Mouse (Mus musculus) heart, postnatal 0 days (tissue): ENCODE measurements around the gene Nubpl. TPM values are rescaled to one million over a fixed set of nuclear protein-coding genes. Genes with fewer than 3 reads are reported as not detected.

ENCODE experiments used
- ATAC-seq: fragments of 200-750 bp; cut with Nextera tagmentation; 2 replicates; pipeline ENCODE4 v1.8.0; 2017; ENCODE audit warnings: low read depth, moderate number of reproducible peaks, moderate library complexity; ENCODE audit not compliant: insufficient read depth
- DNase-seq: peaks from one replicate; pipeline ENCODE4 v3.0.0-alpha.2; 2016; ENCODE audit warnings: low spot score
- H3K27ac ChIP-seq: fragments of 300-500 bp; sonication (generic); 2 replicates; pipeline ENCODE4 v1.5.1; 2014; ENCODE audit warnings: low read depth, mild to moderate bottlenecking
- H3K27me3 ChIP-seq: fragments of 300-500 bp; sonication (generic); 2 replicates; pipeline ENCODE4 v1.6.1; 2014; ENCODE audit warnings: low read length, mixed read lengths; ENCODE audit not compliant: control insufficient read depth, insufficient read depth
- H3K36me3 ChIP-seq: fragments of 300-500 bp; sonication (generic); replicated peaks from 2 replicates; pipeline ENCODE4 v1.6.1; 2014; ENCODE audit warnings: low read length, mixed read lengths; ENCODE audit not compliant: control insufficient read depth, insufficient read depth
- H3K4me1 ChIP-seq: fragments of 300-500 bp; sonication (generic); 2 replicates; pipeline ENCODE4 v1.6.1; 2014; ENCODE audit warnings: antibody characterized with exemption; ENCODE audit not compliant: control insufficient read depth, insufficient read depth
- H3K4me2 ChIP-seq: fragments of 300-500 bp; sonication (generic); 2 replicates; pipeline ENCODE4 v1.6.1; 2014; ENCODE audit warnings: low read depth, mild to moderate bottlenecking, low read length, moderate library complexity
- H3K4me3 ChIP-seq: fragments of 300-500 bp; sonication (generic); 2 replicates; pipeline ENCODE4 v1.5.1; 2014; ENCODE audit warnings: low read depth, low read length
- H3K9ac ChIP-seq: fragments of 300-500 bp; sonication (generic); replicated peaks from 2 replicates; pipeline ENCODE4 v1.6.1; 2014; ENCODE audit warnings: low read depth, low read length, mixed read lengths
- H3K9me3 ChIP-seq: fragments of 300-500 bp; sonication (generic); replicated peaks from 2 replicates; pipeline ENCODE4 v1.6.1; 2016; ENCODE audit warnings: low read length; ENCODE audit not compliant: control insufficient read depth
- CTCF ChIP-seq: IDR thresholded peaks from 2 replicates; pipeline ENCODE4 v1.5.1; 2016; ENCODE audit warnings: antibody characterized with exemption, control low read depth, low read depth
- EP300 ChIP-seq: IDR thresholded peaks from 2 replicates; pipeline ENCODE4 v1.6.1; 2016; ENCODE audit warnings: antibody characterized with exemption, low read depth
- whole genome bisulfite sequencing: fragments of 180-500 bp; shearing (Covaris S2); extraction: QIAGEN DNeasy Blood & Tissue Kit; methylation state at CpG from one replicate; pipeline ENCODE4 v1.1.7; 2014; 5-methylcytosine and 5-hydroxymethylcytosine counted together
- polyA plus RNA-seq: library from polyadenylated mRNA; unstranded; fragments of >200 nt; fragmentation: Nextera tagmentation; extraction: Ambion mirVana; gene quantifications from 2 replicates; pipeline ENCODE4 v1.2.1, GENCODE M21; 2015
- total RNA-seq: library from RNA; depleted of rRNA; stranded (reverse); fragments of >200 nt; gene quantifications from 2 replicates; pipeline ENCODE4 v1.2.3, GENCODE M21; 2014; ENCODE audit warnings: low replicate concordance

Nubpl gene
- total and polyA plus RNA-seq, 2 experiments from 2014 or later: 9.0 to 9.9 TPM

DNA sequence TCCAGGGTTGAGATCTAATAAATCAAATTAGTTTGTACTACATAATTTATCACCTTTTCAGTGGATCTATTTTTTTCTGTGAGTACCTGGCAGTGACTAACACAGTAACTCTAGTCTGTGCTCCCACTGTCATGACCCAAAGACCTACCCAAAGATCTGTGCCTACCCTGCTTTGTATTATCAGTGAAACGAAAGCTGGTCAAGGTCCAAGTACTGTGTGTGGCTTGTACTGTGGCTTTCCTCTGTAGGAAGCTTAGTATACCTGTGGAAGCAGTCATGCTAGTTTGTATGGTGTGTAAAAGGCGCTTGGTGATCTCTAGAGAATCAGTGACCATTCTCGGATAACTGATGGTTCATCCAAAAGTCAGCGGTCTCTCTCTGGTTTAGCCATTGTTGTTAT lies 57.4 kb downstream of the Nubpl start:
- WGBS: 90% methylated on average over 4 of the region's 4 CpGs
- no peak for DNase-seq
- H3K9me3 ChIP-seq: no peaks in the 10 kb centered on the region
- H3K9ac ChIP-seq: no peak overlapping the region
- H3K4me1 ChIP-seq: no peaks in the 10 kb centered on the region
- no peak for ATAC-seq
- no peak overlapping the region for H3K27ac ChIP-seq
- no peak overlapping the region for H3K4me2 ChIP-seq
- TF ChIP-seq EP300 (no peak), CTCF (no peak)
- H3K4me3 ChIP-seq: no peak overlapping the region
- no peaks in the 10 kb centered on the region for H3K27me3 ChIP-seq
- no peaks in the 10 kb centered on the region for H3K36me3 ChIP-seq

DNA sequence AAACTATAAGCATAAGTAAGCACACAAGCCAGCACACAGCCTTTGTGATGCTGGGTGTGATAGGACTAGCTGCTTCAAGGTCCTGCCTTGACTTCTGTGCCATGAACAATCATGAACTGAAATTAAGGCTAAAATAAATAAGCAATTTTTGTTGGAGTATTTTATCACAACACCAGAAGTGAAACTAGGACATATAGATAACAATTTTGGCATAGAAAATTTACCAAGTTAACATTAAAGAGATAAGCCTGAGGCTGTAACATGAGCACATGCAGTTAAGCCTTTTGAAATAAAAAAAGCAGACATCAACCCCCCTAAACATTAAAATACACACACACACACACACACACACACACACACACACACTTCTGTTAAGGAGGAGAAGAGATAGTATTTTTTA lies 66.9 kb downstream of the Nubpl start:
- no peak overlapping the region for H3K9ac ChIP-seq
- no peak overlapping the region for H3K4me3 ChIP-seq
- no peaks in the 10 kb centered on the region for H3K27me3 ChIP-seq
- no peaks in the 10 kb centered on the region for H3K9me3 ChIP-seq
- DNase-seq (no peak), ATAC-seq (no peak)
- no peaks in the 10 kb centered on the region for H3K36me3 ChIP-seq
- no peaks in the 10 kb centered on the region for H3K4me1 ChIP-seq
- no peak overlapping the region for H3K4me2 ChIP-seq
- TF ChIP-seq EP300 (no peak), CTCF (no peak)
- H3K27ac ChIP-seq: no peak overlapping the region

- 36% methylated on average over 1 of the region's 1 CpGs for WGBS
- no peak overlapping the region for H3K4me3 ChIP-seq
- peaks cover 8% of the 10 kb centered on the region; the same call in 1 of the 2 replicates for H3K4me1 ChIP-seq
- no peak overlapping the region for H3K9ac ChIP-seq
- H3K4me2 ChIP-seq: no peak overlapping the region
- no peaks in the 10 kb centered on the region for H3K9me3 ChIP-seq
- H3K27me3 ChIP-seq: no peaks in the 10 kb centered on the region
- ATAC-seq (peak; percentile 57), DNase-seq (peak; percentile 12)
- H3K27ac ChIP-seq: peak overlapping the region; percentile 48
- TF ChIP-seq EP300: no peak
- H3K36me3 ChIP-seq: no peaks in the 10 kb centered on the region
Observed at GRCm38 (mm10) chr12:52186205-52186793, 88.8 kb downstream of the Nubpl start.

DNA sequence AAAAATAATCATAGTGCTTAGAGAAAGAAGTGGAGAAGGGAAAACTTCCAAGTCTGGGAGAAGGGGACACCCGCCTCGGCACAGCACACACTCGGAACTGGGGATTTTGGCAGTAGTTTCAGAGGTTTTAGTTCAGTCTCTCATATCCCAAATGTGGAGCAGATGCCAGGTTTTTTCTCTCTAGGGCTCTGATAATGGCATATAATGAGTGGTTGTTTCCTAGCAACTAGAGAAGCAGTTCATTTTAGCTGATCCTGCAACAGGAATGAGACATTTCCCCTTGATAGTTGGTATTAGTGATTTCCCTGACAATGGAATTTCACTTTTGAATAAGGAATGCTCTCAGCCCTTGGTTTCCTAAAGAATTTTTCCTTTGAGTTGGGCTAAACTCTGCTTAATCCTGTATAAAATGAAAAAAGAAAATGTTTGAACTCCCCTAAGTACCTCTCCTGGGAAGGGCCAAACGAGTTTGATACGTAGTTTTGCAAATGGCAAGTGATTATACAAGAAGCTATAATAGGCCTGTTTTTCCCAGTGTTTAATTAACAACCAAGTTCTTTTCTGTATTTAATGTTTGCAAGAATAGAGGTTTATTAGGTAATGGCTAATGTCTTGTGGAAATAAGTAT lies 89.5 kb downstream of the Nubpl start:
- DNase-seq (peak; percentile 5), ATAC-seq (no peak)
- Histone ChIP-seq H3K4me1 (peaks cover 8% of the 10 kb centered on the region; the same call in 1 of the 2 replicates), H3K27ac (no peak overlapping the region), H3K27me3 (no peaks in the 10 kb centered on the region), H3K9me3 (no peaks in the 10 kb centered on the region), H3K4me3 (no peak overlapping the region), H3K9ac (no peak overlapping the region), H3K4me2 (no peak overlapping the region), H3K36me3 (no peaks in the 10 kb centered on the region)
- TF ChIP-seq CTCF: no peak
- TF ChIP-seq EP300: no peak
- 59% methylated on average over 5 of the region's 5 CpGs for WGBS

- Histone ChIP-seq H3K27me3 (no peaks in the 10 kb centered on the region), H3K9me3 (no peaks in the 10 kb centered on the region), H3K9ac (no peak overlapping the region), H3K36me3 (no peaks in the 10 kb centered on the region), H3K4me1 (no peaks in the 10 kb centered on the region), H3K4me2 (no peak overlapping the region), H3K27ac (no peak overlapping the region), H3K4me3 (no peak overlapping the region)
- 82% methylated on average over 4 of the region's 4 CpGs for WGBS
- no peak for TF ChIP-seq CTCF
- no peak for TF ChIP-seq EP300
- no peak for DNase-seq
- ATAC-seq: no peak
Observed at GRCm38 (mm10) chr12:52198471-52198870, 100.9 kb downstream of the Nubpl start.

DNA sequence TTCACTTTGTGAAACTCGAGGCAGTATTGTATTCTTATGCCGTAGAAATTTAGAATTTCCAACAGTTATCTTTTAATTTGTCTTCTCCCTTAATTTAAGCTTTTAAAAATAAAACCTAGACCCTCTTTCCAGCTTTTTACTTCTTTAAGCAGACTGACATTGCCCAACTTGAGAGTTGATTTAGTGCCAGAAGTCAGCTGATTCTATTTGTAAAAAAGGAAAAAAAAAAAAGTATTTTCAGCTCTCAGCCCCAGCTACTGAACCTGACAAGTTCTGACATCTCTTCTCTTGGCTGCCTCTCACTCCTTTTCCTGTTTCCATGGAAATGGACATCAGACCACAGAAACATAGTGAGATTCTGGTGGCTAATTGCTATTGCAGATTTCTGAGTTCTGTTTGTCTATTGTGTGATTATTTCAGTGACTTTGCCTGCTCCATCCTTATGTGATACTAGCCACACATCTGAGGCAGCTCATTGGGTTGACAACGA lies 111.6 kb downstream of the Nubpl start:
- DNase-seq: no peak
- H3K4me1 ChIP-seq: no peaks in the 10 kb centered on the region

More for the DNA sequence above, 111.6 kb downstream of the Nubpl start:
- no peaks in the 10 kb centered on the region for H3K36me3 ChIP-seq
- H3K9ac ChIP-seq: no peak overlapping the region
- no peak overlapping the region for H3K27ac ChIP-seq
- no peak for TF ChIP-seq EP300
- no peak for TF ChIP-seq CTCF
- WGBS: 59% methylated on average over 3 of the region's 3 CpGs
- H3K4me2 ChIP-seq: no peak overlapping the region
- no peaks in the 10 kb centered on the region for H3K27me3 ChIP-seq
- H3K9me3 ChIP-seq: no peaks in the 10 kb centered on the region
- H3K4me3 ChIP-seq: no peak overlapping the region
- no peak for ATAC-seq
